Mouse (Mus musculus) frontal cortex, postnatal 25 days (tissue): ENCODE results near the gene Nos2.

ENCODE experiments used
- DNase-seq, 2 experiments: peaks; one replicate each; pipeline ENCODE4 v3.0.0; 2022; ENCODE audit warnings: low spot score in 2 of 2

Nos2 gene

DNA sequence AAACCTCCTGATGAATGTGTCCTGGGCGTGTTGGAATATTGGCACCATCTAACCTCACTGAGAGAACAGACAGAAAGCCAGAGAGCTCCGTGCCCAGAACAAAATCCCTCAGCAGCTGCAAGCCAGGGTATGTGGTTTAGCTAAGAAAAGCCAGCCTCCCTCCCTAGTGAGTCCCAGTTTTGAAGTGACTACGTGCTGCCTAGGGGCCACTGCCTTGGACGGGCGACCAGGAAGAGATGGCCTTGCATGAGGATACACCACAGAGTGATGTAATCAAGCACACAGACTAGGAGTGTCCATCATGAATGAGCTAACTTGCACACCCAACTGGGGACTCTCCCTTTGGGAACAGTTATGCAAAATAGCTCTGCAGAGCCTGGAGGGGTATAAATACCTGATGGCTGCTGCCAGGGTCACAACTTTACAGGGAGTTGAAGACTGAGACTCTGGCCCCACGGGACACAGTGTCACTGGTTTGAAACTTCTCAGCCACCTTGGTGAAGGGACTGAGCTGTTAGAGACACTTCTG, at the start of gene Nos2:
Gene Nos2 (plus strand): TSS at position 377 of the 529 bp plus-strand sequence.
- no peak for DNase-seq

DNA sequence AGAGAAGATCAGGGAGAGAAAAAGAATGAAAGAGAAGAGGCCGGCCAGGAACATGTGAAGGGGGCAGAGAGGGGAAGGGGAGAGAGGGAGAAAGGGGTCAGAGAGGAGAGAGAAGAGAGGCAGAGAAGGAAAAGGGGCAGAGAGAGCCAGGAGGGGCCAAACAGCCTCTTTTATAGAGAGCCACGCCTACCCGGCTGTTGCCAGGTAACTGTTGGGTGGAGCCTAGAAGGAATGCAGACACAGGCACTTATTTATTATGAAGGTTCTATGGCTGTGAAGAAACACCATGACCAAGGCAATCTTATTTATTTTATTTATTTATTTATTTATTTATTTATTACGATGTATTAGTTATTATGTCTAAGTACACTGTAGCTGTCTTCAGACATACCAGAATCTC, 49.7 kb upstream of the Nos2 start:
- DNase-seq, result no peak

DNA sequence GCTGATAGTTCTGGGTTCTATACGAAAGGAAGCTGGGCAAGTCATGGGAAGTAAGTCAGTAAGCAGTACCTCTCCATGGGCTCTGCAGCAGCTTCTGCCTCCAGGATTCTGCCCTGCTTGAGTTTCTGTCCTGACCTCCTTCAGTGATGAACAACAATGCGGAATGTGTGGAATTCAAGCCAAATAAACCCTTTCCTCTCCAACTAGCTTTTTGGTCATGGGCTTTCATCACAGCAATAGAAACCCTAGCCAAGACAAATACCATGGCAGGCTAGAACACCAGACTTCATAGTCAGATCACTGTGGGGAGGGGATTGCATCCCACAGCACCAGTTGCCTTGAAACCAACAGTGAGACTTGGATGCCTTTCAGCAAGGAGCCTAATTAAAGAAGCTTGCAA, 47.8 kb upstream of the Nos2 start:
- no peak for DNase-seq

DNA sequence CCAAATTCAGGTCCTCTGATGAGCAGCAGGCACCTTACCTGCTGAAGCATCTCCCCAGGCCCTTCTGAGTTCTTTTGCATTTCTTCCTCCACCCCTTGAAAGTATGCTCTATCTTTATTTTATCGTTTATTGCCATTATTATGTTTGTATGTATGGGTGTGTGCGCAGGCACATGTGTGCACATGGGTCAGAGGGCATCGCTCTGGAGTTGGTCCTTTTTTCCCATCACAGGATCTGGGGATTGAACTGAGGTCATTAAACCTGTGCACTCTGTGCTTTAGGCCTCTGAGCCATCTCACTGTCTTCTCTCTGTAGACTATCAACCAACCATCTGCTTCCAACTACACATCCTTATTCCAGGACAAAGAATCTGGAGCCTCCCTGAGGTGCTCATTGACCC, 40.9 kb upstream of the Nos2 start:
- DNase-seq, result no peak

DNA sequence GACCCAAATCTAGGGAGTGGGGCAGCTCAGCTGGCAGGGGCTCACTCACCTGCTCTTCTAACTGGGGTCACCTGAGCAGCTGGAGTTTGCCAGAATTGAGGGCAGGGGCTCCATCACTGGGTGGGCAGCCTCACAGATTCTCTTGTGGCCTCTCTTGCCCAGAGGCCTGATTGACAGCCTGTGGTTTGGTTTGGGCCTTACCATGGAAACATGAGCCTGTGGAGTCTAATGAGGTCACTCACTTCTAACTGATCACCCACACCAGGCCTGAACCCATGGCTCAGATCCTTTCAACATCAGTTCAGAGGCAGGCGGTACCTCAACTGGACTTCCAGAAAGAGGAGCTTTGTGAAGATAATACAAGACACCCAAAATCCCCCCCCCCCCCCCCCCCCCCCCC, 33.9 kb upstream of the Nos2 start:
- no peak for DNase-seq

DNA sequence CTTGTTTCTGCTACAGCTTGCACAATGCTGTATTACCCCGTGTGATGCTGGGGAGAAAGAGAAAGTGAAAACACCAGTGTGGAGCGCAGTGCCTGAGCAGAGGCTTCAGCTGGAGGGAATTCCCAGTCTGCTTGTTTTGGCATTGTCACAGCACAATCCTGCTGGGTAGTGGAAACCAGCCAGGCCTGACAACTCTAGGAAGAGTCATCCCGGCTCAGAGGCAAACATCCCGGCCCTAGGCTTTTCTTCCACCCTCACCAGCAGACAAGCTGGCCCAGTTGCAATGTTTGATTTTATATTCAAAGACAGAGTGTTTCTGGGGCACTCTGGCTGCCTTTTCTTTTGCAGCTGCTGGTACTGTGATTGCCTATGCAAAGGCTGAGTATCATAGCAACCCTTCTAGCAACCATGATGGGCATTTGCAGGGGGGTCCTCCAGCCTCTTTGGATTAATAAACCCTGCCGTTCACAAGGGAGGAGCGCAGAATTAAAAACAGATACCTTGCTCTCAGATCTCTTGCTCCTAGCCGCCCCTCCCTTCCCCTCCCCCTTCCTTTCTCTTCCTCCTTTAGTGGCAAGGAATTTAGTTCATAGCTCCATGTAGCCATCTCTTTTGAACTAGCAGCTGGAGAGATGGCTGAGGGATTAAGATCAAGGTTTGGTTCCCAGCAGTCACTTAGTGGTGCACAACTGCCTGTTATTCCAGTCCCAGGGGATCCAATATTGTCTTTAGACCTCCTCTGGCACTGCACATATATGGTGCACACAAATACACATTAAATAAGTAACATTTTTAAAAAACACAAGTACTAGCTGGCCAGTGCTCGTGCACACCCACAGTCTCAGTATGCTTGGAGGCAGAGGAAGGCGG, 33.2 kb upstream of the Nos2 start:
- DNase-seq, result peak; percentile 57 to 72

DNA sequence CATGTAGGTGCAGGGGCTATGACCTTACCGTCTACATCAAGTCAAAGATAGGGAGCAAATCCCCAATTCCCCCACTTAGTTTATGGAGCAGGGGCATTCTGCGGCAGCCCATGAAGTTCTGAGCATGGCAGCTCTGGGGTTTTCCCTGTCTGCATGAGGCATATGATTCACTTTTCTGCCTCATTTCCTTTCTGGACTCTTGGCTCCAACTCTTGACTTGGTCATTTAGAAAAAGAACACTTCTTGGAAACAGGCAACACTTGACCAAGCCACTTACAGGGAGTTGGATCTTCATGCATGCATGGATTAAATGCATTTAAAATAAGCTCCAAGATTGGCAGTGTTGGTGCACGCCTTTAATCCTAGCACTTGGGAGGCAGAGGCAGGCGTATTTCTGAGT, 31.4 kb upstream of the Nos2 start:
- no peak for DNase-seq

DNA sequence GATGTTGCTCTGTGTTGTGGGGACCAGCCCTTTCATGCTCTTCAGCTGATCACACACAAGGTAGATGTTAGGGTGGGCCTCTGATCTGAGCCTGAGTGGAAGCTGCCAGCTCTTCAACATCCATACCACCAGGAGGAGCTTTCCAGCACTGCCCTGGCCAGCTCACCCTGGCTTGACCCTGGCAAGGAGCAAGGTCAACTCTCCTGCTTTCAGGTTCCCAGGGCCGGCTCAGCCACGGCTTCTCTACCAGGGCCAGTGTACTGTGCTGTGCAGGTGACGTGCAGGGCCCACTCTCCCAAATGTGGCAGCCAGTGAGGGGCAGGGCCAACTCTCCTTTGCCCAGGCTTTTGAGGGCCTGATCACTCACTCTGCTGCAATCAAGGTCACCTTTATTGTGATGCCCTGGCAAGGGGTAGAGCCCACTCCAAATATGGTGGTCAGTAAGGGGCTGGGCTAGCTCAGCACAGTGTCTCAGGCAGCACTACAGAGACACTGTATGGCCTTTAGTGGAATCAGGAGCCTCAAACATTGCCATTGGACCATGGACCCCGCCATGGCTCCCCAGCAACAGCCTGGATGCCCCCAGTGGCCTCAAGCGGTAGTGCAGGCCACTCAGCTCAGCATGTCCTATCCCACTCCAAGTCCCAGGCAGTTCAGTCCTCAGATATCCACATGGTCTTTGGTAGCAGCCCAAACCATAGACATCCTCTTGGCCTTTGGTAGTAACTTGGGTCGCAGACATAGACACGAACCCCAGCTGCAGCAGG, 24.0 kb upstream of the Nos2 start:
- DNase-seq, result no peak

DNA sequence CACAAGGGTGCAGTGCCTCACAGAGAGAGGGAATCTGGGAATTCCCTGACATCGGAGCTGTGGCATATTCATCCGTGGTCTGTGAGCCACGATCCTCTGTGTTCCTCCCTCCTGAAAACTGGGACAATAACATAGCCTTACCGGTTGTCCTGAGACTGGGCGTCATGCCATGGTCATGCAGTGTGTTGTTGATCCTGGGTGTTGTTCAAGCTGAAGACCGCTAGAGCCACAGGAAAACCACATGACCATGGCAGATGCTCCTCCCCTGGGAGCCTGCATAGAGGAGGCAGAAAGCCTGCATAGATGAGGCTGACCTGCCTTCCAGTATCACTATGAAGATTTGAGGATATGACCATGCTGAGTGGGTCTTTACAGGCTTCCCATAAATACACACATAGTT, 5.1 kb upstream of the Nos2 start:
- no peak for DNase-seq

DNA sequence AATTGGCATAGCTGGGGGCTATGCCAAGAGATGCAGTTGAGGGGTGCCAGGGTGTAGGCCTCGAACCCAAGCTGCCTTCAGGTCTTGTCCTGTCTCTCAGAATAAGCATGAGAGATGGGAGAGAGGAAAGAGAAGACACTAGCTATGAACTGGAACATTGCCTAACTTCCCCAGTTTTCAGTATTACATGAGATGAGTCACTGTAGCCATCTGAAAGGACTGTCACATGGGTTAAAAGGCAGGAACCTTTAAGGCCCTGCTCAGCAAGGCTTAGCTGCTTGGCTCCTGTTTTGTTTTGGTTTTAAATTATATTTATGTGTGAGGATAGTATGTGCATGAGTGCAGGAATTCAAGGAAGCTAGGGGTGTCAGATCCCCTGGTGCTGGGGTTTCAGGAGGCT, 4.2 kb upstream of the Nos2 start:
- DNase-seq, result no peak

DNA sequence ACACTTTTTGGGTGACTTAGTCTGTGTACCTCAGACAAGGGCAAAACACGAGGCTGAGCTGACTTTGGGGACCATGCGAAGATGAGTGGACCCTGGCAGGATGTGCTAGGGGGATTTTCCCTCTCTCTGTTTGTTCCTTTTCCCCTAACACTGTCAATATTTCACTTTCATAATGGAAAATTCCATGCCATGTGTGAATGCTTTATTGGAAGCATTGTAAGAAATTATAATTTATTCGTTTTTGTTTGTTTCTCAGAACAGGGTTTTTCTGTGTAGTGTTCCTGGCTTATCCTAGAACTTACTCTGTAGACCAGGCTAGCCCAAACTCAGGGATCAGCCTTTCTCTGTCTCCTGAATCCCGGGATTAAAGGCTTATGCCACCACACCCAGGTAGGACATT, 842 bp upstream of the Nos2 start:
- no peak for DNase-seq

DNA sequence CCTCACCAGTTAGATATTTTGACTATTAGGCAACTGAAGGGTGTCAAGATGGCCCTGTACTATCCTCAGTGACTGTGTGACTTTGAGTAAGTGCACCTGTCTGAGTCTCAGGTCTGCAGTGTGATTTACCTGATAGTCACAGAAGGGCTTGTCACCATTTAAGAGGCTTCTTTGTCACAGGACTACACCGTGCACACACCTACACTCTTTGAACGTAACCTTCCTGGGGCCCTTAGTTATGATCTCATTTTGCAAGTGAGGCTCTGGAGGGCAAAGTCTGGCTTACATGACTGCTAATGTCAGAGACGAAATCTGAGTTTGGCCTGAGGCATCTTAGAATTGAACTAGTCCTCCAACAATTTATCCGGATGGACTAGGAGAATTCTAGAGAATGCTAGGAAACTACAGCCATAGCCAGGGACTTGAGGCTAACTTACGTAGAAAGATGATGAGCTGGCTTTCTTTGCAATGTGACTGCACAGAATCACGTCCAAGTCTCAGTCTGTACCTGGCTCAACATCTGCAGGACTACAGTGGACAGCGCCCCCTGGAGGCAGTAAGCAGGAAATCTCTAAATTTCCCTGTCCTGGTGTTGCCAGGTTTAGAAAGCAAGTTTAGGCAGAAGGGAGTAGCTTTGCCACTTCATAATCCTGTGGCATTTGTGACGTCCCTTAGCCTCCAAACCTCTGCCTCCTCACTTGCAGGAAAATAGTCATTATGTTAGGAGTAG, 2.3 kb downstream of the Nos2 start:
- peak in 1 of 2 experiments; percentile 20 for DNase-seq

DNA sequence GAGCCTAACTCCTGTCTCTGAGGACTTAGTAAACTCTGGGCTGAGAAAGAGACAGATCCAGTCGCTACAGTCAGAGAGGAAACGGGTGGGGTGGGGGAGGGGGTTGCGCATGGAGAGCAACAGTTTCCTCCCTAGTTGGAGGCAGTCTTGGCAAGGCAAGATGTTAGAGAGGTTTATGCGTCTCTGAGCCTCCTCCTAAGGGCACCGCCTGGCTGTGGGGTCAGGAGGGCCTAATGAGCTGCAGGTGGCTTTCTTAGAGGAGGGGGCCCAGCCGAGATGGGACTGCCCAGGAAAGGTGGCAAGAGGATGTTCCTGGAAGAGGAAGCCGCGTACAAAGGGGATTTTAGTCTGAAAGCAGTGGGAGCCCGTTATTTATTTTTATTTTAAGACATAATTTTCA, 3.5 kb downstream of the Nos2 start:
- no peak for DNase-seq

DNA sequence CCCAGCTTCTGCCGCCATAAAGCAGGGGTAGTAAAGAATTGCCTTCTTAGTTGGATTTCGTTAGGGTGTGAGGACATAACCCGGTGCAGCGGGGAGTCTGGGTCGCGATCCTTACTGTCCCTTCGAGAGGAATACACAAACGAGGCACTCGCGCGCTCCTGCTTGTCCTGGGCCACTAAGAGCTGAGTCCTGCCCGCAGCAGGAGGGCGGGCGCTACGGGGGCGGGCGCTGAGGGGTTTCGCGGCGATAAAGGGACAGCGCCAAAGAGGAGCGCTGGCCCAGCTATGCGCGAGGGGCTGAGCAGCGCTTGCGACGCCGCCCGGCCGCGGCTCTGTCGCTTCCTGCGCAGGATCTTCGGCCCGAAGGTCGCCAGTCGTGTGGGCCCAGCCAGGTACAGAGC, 4.3 kb downstream of the Nos2 start:
- no peak for DNase-seq

DNA sequence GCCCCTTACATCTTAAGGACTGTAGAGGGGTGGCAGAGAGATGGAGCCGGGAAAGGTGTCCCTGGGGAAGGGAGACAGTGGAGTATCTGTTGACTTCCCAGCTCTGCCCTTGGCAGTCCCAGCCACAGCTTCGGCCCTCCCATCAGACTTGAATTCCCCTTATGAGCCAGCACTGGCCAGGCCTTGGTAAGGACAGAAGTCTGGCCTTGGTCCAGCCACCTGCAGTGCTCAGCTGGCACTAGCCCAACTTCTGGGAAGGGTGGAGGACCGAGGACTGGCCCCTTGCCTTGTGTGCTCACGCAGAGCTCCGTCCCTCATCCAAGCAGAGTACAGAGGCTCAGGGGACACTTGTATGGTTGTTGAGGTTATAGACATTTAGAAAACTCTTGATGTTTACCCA, 8.8 kb downstream of the Nos2 start:
- DNase-seq, result peak; percentile 6 to 18

DNA sequence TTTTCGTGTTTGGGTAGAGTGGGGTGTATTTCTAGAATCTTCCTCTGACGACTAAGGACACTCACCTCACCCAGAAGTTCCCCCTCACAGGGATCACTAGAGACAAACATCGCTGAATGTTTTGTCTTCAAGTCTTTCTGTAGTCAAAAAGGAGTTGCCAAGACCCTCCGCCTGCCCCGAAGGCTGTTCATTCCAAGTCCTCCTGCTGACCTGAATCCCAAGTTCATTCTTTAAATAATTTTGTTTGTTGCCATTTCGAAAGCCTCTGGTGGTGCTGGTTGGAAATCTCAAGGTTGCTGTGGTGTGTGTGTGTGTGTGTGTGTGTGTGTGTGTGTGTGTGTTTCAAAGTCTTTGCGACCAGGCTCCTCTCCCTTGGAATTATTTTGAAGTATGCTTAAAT, 13.7 kb downstream of the Nos2 start:
- DNase-seq, result no peak

DNA sequence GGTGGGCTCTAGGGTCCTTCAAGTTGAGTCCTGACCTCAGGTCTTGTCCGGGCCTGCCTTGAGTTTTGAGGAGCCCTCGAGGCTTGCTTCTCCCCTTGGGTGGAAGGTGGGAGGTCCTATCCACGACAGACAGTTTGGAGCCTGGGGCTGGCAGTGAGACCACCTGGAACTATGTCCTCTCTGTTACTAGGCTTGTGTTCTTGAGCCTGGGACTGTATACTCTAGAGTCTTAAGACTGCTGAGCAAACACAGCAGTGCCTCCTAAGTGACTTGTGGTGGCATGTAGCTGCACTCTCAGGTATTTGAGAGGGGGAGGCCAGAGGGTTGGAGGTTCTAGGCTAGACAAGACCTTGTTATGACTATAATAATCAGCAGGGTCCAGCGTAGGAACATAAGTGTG, 14.1 kb downstream of the Nos2 start:
- DNase-seq, result no peak

DNA sequence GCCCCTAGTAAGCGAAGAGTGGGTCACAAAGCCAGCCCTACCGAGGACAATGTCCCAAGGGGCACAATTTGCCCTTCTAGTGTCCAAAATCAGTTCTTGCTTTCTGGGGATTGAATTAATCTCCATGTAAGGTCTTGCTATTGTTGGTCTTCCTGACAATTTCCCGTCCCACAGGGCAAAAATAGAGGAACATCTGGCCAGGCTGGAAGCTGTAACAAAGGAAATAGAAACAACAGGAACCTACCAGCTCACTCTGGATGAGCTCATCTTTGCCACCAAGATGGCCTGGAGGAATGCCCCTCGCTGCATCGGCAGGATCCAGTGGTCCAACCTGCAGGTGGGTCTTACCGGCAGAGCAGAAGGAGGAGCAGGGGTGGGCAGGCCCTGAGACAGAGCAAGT, 14.6 kb downstream of the Nos2 start:
- no peak for DNase-seq

DNA sequence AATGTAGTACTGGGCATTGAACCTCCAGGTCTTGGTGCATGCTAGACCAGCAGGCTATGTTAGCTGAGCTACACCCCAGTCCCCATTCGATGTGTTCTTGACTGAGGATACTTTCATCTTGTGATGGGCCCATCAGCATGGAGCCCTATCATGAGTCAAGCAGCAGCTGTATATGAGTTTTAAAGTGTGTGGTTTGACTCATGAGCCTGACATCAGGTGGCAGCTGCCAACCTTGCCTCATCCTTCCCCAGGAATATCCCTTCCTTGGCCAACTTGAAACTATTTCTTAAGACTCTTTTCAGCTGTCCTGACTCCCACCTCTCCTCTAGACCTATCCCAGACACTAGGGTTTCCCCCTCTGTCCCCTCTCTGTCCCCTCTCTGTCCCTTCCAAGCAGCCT, 22.5 kb downstream of the Nos2 start:
- DNase-seq, result no peak

DNA sequence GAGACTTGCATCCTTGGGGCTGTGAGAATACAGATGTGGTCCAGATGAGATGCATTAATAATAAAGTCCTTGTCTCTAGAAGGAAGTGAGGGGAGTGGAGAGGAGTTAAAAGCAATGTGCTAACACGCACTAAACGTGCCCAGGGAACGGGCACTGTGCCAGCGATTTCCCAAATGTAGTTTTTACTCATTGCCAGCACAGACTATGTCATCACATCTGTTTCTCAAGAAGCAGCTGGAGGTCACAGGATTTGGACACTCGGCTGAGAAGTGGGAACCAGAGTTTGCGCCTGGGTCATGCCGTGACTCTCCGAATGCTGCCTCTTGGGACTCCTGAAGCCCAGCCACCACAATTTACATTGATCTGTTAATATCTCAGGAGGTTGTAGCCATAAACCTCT, 29.8 kb downstream of the Nos2 start:
- DNase-seq, result no peak

DNA sequence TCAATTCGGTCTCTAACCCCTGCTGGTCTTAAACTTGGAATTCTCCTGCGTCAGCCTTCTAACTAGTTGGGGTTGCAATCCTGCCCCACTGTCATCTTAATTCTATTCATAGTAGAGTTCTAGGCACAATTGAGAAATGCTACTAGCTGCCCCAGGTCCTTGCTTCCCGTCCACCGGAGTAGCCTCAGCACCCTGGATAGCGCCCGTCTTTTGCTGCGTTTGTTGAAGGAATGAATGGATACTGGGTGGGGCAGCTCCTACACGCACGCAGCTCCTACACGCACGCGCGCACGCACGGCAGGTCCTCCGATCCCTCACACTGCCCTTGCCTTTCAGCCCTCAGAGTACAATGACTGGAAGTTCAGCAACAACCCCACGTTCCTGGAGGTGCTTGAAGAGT, 31.9 kb downstream of the Nos2 start:
- no peak for DNase-seq

DNA sequence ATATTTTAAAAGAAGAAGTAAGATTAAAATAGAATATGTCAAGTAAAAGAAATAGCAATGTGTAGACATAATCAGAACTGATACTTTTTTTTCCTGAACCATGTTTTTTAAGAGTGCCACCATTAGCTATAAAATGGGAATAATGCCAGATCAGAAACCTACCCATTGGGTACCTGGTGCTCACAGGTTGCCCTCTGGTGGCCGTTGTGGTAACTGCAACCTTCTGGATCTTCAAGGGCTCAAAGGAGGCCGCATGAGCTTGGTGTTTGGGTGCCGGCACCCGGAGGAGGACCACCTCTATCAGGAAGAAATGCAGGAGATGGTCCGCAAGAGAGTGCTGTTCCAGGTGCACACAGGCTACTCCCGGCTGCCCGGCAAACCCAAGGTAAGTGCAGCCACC, 35.7 kb downstream of the Nos2 start:
- peak; percentile 87 to 92 for DNase-seq
